Mouse (Mus musculus) myocyte (in vitro differentiated cells): Measurements from ENCODE around the gene Kmt5c. TPM values are rescaled to one million over a fixed set of nuclear protein-coding genes. Genes with fewer than 3 reads are reported as not detected.

Experiments
- H3K27me3 ChIP-seq: one replicate; pipeline ENCODE4 v1.6.1; 2011; ENCODE audit not compliant: control insufficient read depth, insufficient read depth, insufficient read length
- H3K36me3 ChIP-seq: one replicate; pipeline ENCODE4 v1.6.1; 2011; ENCODE audit not compliant: control insufficient read depth, insufficient read depth
- H3K4me2 ChIP-seq: one replicate; pipeline ENCODE4 v1.6.1; 2011; ENCODE audit warnings: low read depth, control low read depth
- H3K4me3 ChIP-seq: one replicate; pipeline ENCODE4 v1.5.1; 2011; ENCODE audit warnings: mild to moderate bottlenecking, control low read depth, moderate library complexity
- H3K79me2 ChIP-seq: one replicate; pipeline ENCODE4 v1.6.1; 2011; ENCODE audit not compliant: control insufficient read depth, insufficient read depth
- H3ac ChIP-seq: one replicate; pipeline ENCODE4 v1.6.1; 2011; ENCODE audit not compliant: control insufficient read depth, insufficient read length
- CEBPB ChIP-seq: IDR thresholded peaks from 2 replicates; pipeline ENCODE4 v1.6.1; 2011; ENCODE audit warnings: mild to moderate bottlenecking, moderate library complexity; ENCODE audit not compliant: poor library complexity, insufficient read depth, severe bottlenecking
- E2F4 ChIP-seq: IDR thresholded peaks from one replicate; pipeline ENCODE4 v1.6.1; 2011; ENCODE audit warnings: mild to moderate bottlenecking, control low read depth, moderate library complexity; ENCODE audit not compliant: insufficient read depth
- MAX ChIP-seq: IDR thresholded peaks from one replicate; pipeline ENCODE4 v1.6.1; 2011; ENCODE audit warnings: low read depth, mild to moderate bottlenecking, control low read depth
- MYOD1 ChIP-seq, 3 experiments: IDR thresholded peaks; one replicate each; pipeline ENCODE4 v1.6.1; 2011; ENCODE audit warnings: control low read depth in 2 of 3, low read depth in 2 of 3, mild to moderate bottlenecking in 2 of 3, moderate library complexity in 1 of 3; ENCODE audit not compliant: insufficient read length in 2 of 3, control insufficient read depth in 1 of 3
- MYOG ChIP-seq, 3 experiments: IDR thresholded peaks; one replicate each; pipeline ENCODE4 v1.6.1; 2011; ENCODE audit warnings: control low read depth in 2 of 3, low read depth in 2 of 3, mild to moderate bottlenecking in 2 of 3; ENCODE audit not compliant: insufficient read length in 2 of 3, control insufficient read depth in 1 of 3, insufficient read depth in 1 of 3
- POLR2A ChIP-seq: IDR thresholded peaks from one replicate; pipeline ENCODE4 v1.6.1; 2011; ENCODE audit warnings: low read depth, mild to moderate bottlenecking, control low read depth, moderate library complexity; ENCODE audit not compliant: insufficient read length
- POLR2AphosphoS2 ChIP-seq: IDR thresholded peaks from one replicate; pipeline ENCODE4 v1.6.1; 2011; ENCODE audit warnings: low read depth, control low read depth; ENCODE audit not compliant: insufficient read length
- REST ChIP-seq: IDR thresholded peaks from one replicate; pipeline ENCODE4 v1.6.1; 2011; ENCODE audit warnings: mild to moderate bottlenecking, control low read depth, moderate library complexity; ENCODE audit not compliant: insufficient read depth, insufficient read length
- SRF ChIP-seq: IDR thresholded peaks from one replicate; pipeline ENCODE4 v1.6.1; 2011; ENCODE audit warnings: low read depth; ENCODE audit not compliant: control insufficient read depth, insufficient read length
- TCF12 ChIP-seq: IDR thresholded peaks from one replicate; pipeline ENCODE4 v1.6.1; 2011; ENCODE audit warnings: mild to moderate bottlenecking, control low read depth; ENCODE audit not compliant: poor library complexity, insufficient read depth, severe bottlenecking
- TCF3 ChIP-seq: IDR thresholded peaks from one replicate; pipeline ENCODE4 v1.6.1; 2011; ENCODE audit warnings: low read depth, control low read depth; ENCODE audit not compliant: insufficient read length
- USF1 ChIP-seq: IDR thresholded peaks from one replicate; pipeline ENCODE4 v1.6.1; 2011; ENCODE audit warnings: low read depth, mild to moderate bottlenecking, control low read depth, moderate library complexity
- polyA plus RNA-seq: library from polyadenylated mRNA; unstranded; fragments of >200 nt; fragmentation: generic; extraction: Trizol; gene quantifications from one replicate; pipeline ENCODE4 v1.2.1, GENCODE M21; 2012; ENCODE audit warnings: missing spikeins

Gene Kmt5c
- polyA plus RNA-seq, 1 experiment = 19.2 TPM

- Histone ChIP-seq H3K36me3 (no peaks in the 10 kb centered on the region), H3K4me3 (no peak within 1 kb of the TSS), H3K4me2 (no peak within 1 kb of the TSS), H3K79me2 (no peaks in the 10 kb centered on the region), H3K27me3 (no peaks in the 10 kb centered on the region), H3ac (no peak within 1 kb of the TSS)
- TF ChIP-seq TCF12 (no peak), MAX (no peak), USF1 (no peak), CEBPB (no peak), MYOG (IDR thresholded peaks at IDR 0.05; ENCODE audit: control insufficient read depth in 1 of 3, insufficient read depth in 1 of 3, insufficient read length in 2 of 3, low read depth in 2 of 3) (no peak), REST (no peak), SRF (no peak), POLR2A (no peak), TCF3 (no peak), E2F4 (no peak), MYOD1 (IDR thresholded peaks at IDR 0.05; ENCODE audit: control insufficient read depth in 1 of 3, insufficient read length in 2 of 3, low read depth in 2 of 3) (no peak), POLR2AphosphoS2 (no peak)
These were observed 13.1 kb downstream of the Kmt5c start, which contains the start of gene Cox6b2 for GRCm38 (mm10) chr7:4752821-4753570. Gene Cox6b2, minus strand, starts transcription at chr7:4753094.

- Histone ChIP-seq H3K79me2 (no peaks in the 10 kb centered on the region), H3K4me2 (no peak overlapping the region), H3K4me3 (no peak overlapping the region), H3K36me3 (no peaks in the 10 kb centered on the region), H3ac (no peak overlapping the region), H3K27me3 (no peaks in the 10 kb centered on the region)
- no peak for TF ChIP-seq MYOG (IDR thresholded peaks at IDR 0.05; ENCODE audit: control insufficient read depth in 1 of 3, insufficient read depth in 1 of 3, insufficient read length in 2 of 3, low read depth in 2 of 3)
- TF ChIP-seq POLR2AphosphoS2 = no peak
- TF ChIP-seq TCF12 = no peak
- no peak for TF ChIP-seq POLR2A
- no peak for TF ChIP-seq TCF3
- TF ChIP-seq E2F4 = no peak
- no peak for TF ChIP-seq CEBPB
- TF ChIP-seq MAX = no peak
- TF ChIP-seq MYOD1 (IDR thresholded peaks at IDR 0.05; ENCODE audit: control insufficient read depth in 1 of 3, insufficient read length in 2 of 3, low read depth in 2 of 3) = no peak
- no peak for TF ChIP-seq USF1
- TF ChIP-seq SRF = no peak
- no peak for TF ChIP-seq REST
These were observed 19.8 kb downstream of the Kmt5c start for GRCm38 (mm10) chr7:4759670-4760069.

GRCm38 (mm10) chr7:4764946-4765710 is 25.2 kb downstream of the Kmt5c start:
- Histone ChIP-seq H3K79me2 (no peaks in the 10 kb centered on the region), H3K36me3 (no peaks in the 10 kb centered on the region), H3K4me2 (peak overlapping the region; percentile 69), H3K4me3 (no peak overlapping the region), H3ac (no peak overlapping the region), H3K27me3 (peaks cover 4% of the 10 kb centered on the region)
- TF ChIP-seq MAX (no peak), E2F4 (no peak), SRF (no peak), USF1 (no peak), CEBPB (no peak), MYOD1 (IDR thresholded peaks at IDR 0.05; ENCODE audit: control insufficient read depth in 1 of 3, insufficient read length in 2 of 3, low read depth in 2 of 3) (no peak)

GRCm38 (mm10) chr7:4771202-4771601 is 31.3 kb downstream of the Kmt5c start, which contains the start of gene Fam71e2:
Gene Fam71e2, minus strand, starts transcription at chr7:4771302.
- no peak for TF ChIP-seq USF1
- no peak for TF ChIP-seq REST
- TF ChIP-seq POLR2AphosphoS2 = no peak
- TF ChIP-seq MYOD1 (IDR thresholded peaks at IDR 0.05; ENCODE audit: control insufficient read depth in 1 of 3, insufficient read length in 2 of 3, low read depth in 2 of 3) = no peak
- Histone ChIP-seq H3K27me3 (peaks cover 4% of the 10 kb centered on the region), H3ac (no peak within 1 kb of the TSS), H3K79me2 (no peaks in the 10 kb centered on the region), H3K4me3 (no peak within 1 kb of the TSS), H3K36me3 (no peaks in the 10 kb centered on the region), H3K4me2 (no peak within 1 kb of the TSS)

GRCm38 (mm10) chr7:4776131-4776530 is 36.2 kb downstream of the Kmt5c start:
- Histone ChIP-seq H3ac (no peak overlapping the region), H3K79me2 (no peaks in the 10 kb centered on the region), H3K4me2 (peak overlapping the region; percentile 73), H3K27me3 (no peaks in the 10 kb centered on the region), H3K4me3 (no peak overlapping the region), H3K36me3 (no peaks in the 10 kb centered on the region)
- TF ChIP-seq SRF = no peak
- TF ChIP-seq MYOG (IDR thresholded peaks at IDR 0.05; ENCODE audit: control insufficient read depth in 1 of 3, insufficient read depth in 1 of 3, insufficient read length in 2 of 3, low read depth in 2 of 3) = no peak
- TF ChIP-seq CEBPB = no peak
- no peak for TF ChIP-seq TCF12
- no peak for TF ChIP-seq TCF3
- no peak for TF ChIP-seq E2F4
- no peak for TF ChIP-seq REST
- TF ChIP-seq MYOD1 (IDR thresholded peaks at IDR 0.05; ENCODE audit: control insufficient read depth in 1 of 3, insufficient read length in 2 of 3, low read depth in 2 of 3) = no peak
